Mouse (Mus musculus) Patski (cell line): ENCODE measurements around the gene Agfg2. TPM values are rescaled to one million over a fixed set of nuclear protein-coding genes. Genes with fewer than 3 reads are reported as not detected.

Source experiments
- ATAC-seq: fragments of 100-300 bp; one replicate; pipeline ENCODE4 v1.8.0; 2021
- CTCF ChIA-PET: fragments of 350-600 bp; sonication (Branson Sonifier 250); formaldehyde crosslinking; loops from one replicate; lab custom pipeline; 2022; ENCODE audit warnings: inconsistent platforms; lab: Charles Lee
- POLR2A ChIA-PET: fragments of 350-600 bp; sonication (Branson Sonifier 250); formaldehyde crosslinking; loops from one replicate; lab custom pipeline; 2022; ENCODE audit warnings: antibody characterized with exemption, inconsistent platforms; lab: Charles Lee
- DNase-seq: peaks from one replicate; pipeline ENCODE4 v3.0.0-alpha.2; 2011; ENCODE audit warnings: low read depth, low spot score
- H3K27me3 ChIP-seq: fragments of 371-371 bp; one replicate; pipeline ENCODE4 v1.5.1; 2021
- CTCF ChIP-seq: fragments of 100-300 bp; IDR thresholded peaks from one replicate; pipeline ENCODE4 v1.5.1; 2021
- in situ Hi-C: fragments of 300-500 bp; cut with MboI; formaldehyde crosslinking; loops from 3 replicates; pipeline ENCODE4 v1.11.1; 2018; ENCODE audit warnings: low pct_unique_long_range_greater_than_20kb, mixed read lengths
- polyA plus RNA-seq: library from polyadenylated mRNA; unstranded; gene quantifications from one replicate; pipeline ENCODE4 v1.2.3, GENCODE M21; 2021

Agfg2 gene
- polyA plus RNA-seq, 1 experiment from 2014 or later = 33.1 TPM

GRCm38 (mm10) chr5:137649669-137650571 is 34.6 kb downstream of the Agfg2 start:
- H3K27me3 ChIP-seq = no peaks in the 10 kb centered on the region
- in situ Hi-C loops = loop anchor here (5.0 kb wide), 3 partner anchors 48 to 118 kb away; partner anchors contain the start of genes Epo, Gnb2 and Mospd3
- no peak for ATAC-seq
- ChIA-PET CTCF (interaction anchor here (1.1 to 1.7 kb wide), 4 partner anchors 16 to 50 kb away, joined by 3 to 5 read pairs (median 4); partner anchors contain the start of genes Agfg2 and Mospd3), POLR2A (interaction anchor here (0.6 to 1.8 kb wide), 5 partner anchors 14 to 98 kb away, joined by 3 to 8 read pairs (median 3); no protein-coding TSS in a partner anchor)
- no peak for DNase-seq
- no peak for TF ChIP-seq CTCF

GRCm38 (mm10) chr5:137649251-137649650 is 35.3 kb downstream of the Agfg2 start:
- in situ Hi-C loops = no loop called here
- peak; percentile 49 for ATAC-seq

GRCm38 (mm10) chr5:137647827-137648601 is 36.5 kb downstream of the Agfg2 start:
- ATAC-seq (no peak), DNase-seq (no peak)
- no peaks in the 10 kb centered on the region for H3K27me3 ChIP-seq
- no peak for TF ChIP-seq CTCF
- in situ Hi-C loops = no loop called here
- ChIA-PET CTCF (interaction anchor here (0.7 to 1.7 kb wide), 2 partner anchors 36 to 37 kb away, joined by 3 read pairs; partner anchors contain the start of gene Agfg2), POLR2A (interaction anchor here (0.8 to 1.8 kb wide), 2 partner anchors 12 to 75 kb away, joined by 3 to 8 read pairs; no protein-coding TSS in a partner anchor)

More at GRCm38 (mm10) chr5:137649251-137649650, 35.3 kb downstream of the Agfg2 start:
- no peaks in the 10 kb centered on the region for H3K27me3 ChIP-seq
- ChIA-PET CTCF (interaction anchor here (1.1 to 1.7 kb wide), 4 partner anchors 16 to 49 kb away, joined by 3 to 5 read pairs (median 4); partner anchors contain the start of genes Agfg2 and Mospd3), POLR2A (interaction anchor here (0.6 to 1.8 kb wide), 3 partner anchors 13 to 40 kb away, joined by 3 to 8 read pairs (median 3); no protein-coding TSS in a partner anchor)
- DNase-seq = no peak
- TF ChIP-seq CTCF = no peak

- ChIA-PET CTCF (no interaction called here), POLR2A (interaction anchor here (1.1 to 1.8 kb wide), 2 partner anchors 15 to 114 kb away, joined by 3 to 5 read pairs; no protein-coding TSS in a partner anchor)
- no peak for TF ChIP-seq CTCF
- H3K27me3 ChIP-seq = no peaks in the 10 kb centered on the region
- in situ Hi-C loops = no loop called here
- DNase-seq (no peak), ATAC-seq (no peak)
These were observed 38.9 kb downstream of the Agfg2 start, which contains the start of gene Irs3 for GRCm38 (mm10) chr5:137645652-137646091. Gene Irs3, minus strand, starts transcription at chr5:137645714.

GRCm38 (mm10) chr5:137645091-137645651 is 39.4 kb downstream of the Agfg2 start:
- in situ Hi-C loops = no loop called here
- ChIA-PET CTCF (no interaction called here), POLR2A (interaction anchor here (1.1 kb wide), 1 partner anchor 14 kb away, joined by 3 read pairs; no protein-coding TSS in a partner anchor)
- no peak for ATAC-seq
- H3K27me3 ChIP-seq = no peaks in the 10 kb centered on the region
- no peak for TF ChIP-seq CTCF
- DNase-seq = no peak

GRCm38 (mm10) chr5:137644484-137644883 is 40.0 kb downstream of the Agfg2 start:
- CTCF ChIA-PET = interaction anchor here (1.4 to 3.2 kb wide), 3 partner anchors 8 to 115 kb away, joined by 3 to 13 read pairs (median 5); no protein-coding TSS in a partner anchor
- no peaks in the 10 kb centered on the region for H3K27me3 ChIP-seq
- in situ Hi-C loops = no loop called here
- POLR2A ChIA-PET = interaction anchor here (1.1 kb wide), 1 partner anchor 14 kb away, joined by 3 read pairs; no protein-coding TSS in a partner anchor
- ATAC-seq (no peak), DNase-seq (no peak)
- TF ChIP-seq CTCF = no peak

- ATAC-seq (no peak), DNase-seq (no peak)
- ChIA-PET POLR2A (interaction anchor here (1.0 to 1.6 kb wide), 2 partner anchors 9 to 10 kb away, joined by 3 to 5 read pairs; no protein-coding TSS in a partner anchor), CTCF (interaction anchor here (1.9 to 3.2 kb wide), 2 partner anchors 9 to 12 kb away, joined by 5 to 13 read pairs; no protein-coding TSS in a partner anchor)
- H3K27me3 ChIP-seq = no peaks in the 10 kb centered on the region
- in situ Hi-C loops = no loop called here
- no peak for TF ChIP-seq CTCF
These were observed 41.6 kb downstream of the Agfg2 start for GRCm38 (mm10) chr5:137642886-137643285.

GRCm38 (mm10) chr5:137641054-137641453 is 43.5 kb downstream of the Agfg2 start, which contains the start of gene Sap25:
Gene Sap25, plus strand, starts transcription at chr5:137641334.
- ChIA-PET CTCF (no interaction called here), POLR2A (no interaction called here)
- no peaks in the 10 kb centered on the region for H3K27me3 ChIP-seq
- no peak for ATAC-seq
- in situ Hi-C loops = no loop called here
- TF ChIP-seq CTCF = no peak
- no peak for DNase-seq

- DNase-seq (no peak), ATAC-seq (no peak)
- ChIA-PET CTCF (interaction anchor here (0.9 kb wide), 1 partner anchor 17 kb away, joined by 3 read pairs; no protein-coding TSS in a partner anchor), POLR2A (no interaction called here)
- in situ Hi-C loops = no loop called here
- no peak for TF ChIP-seq CTCF
- no peaks in the 10 kb centered on the region for H3K27me3 ChIP-seq
These were observed 45.1 kb downstream of the Agfg2 start for GRCm38 (mm10) chr5:137639472-137639871.
